ENCODE assay signal across 8 mouse cellular contexts in genomic region chr5:139818801-139819200, GRCm38 (mm10). TPM values are rescaled to one million over a fixed set of nuclear protein-coding genes. Genes with fewer than 3 reads are reported as not detected.
A peak's percentile ranks its signal among the peaks of the same experiment; 100 is the strongest.
DNase-seq lines count a peak whose midpoint lies in the region; TF ChIP-seq lines count a peak whose summit lies in the region.

No protein-coding gene starts in this region.

- DNase-seq in heart, adult 2 months: no peak
- DNase-seq in heart, adult 9 months (ENCODE audit: low spot score in 2 of 2): no peak
- peak; percentile 45 for DNase-seq in CD4-positive helper T cell, adult 2 months (ENCODE audit: low read depth, low spot score)
- DNase-seq in c-Kit-positive CD71-positive TER-119-negative erythroid progenitor cells, embryonic 14.5 days (ENCODE audit: low read depth): peak; percentile 79
- peak; percentile 49 for DNase-seq in kidney, postnatal 14 days
- DNase-seq in retina, embryonic 14.5 days (ENCODE audit: low spot score): peak; percentile 57
- DNase-seq in left cerebral cortex, postnatal 10 days (ENCODE audit: extremely low spot score in 1 of 2, low spot score in 2 of 2): no peak
- DNase-seq in frontal cortex, postnatal 14 days (ENCODE audit: low spot score in 2 of 2): no peak

- no peaks in the 10 kb centered on the region for H3K36me3 ChIP-seq in heart, adult 2 months (ENCODE audit: control insufficient read depth, insufficient read depth, low read length)

- H3K4me3 ChIP-seq in heart, adult 2 months: no peak overlapping the region

- no peak overlapping the region for H3K27ac ChIP-seq in heart, adult 2 months

- H3K9ac ChIP-seq in heart, adult 2 months (ENCODE audit: low read depth, low read length): no peak overlapping the region

- intact Hi-C loops in heart, adult 2 months (cut with DNase I): no loop called here
- intact Hi-C loops in left cerebral cortex, postnatal 10 days (cut with DNase I): no loop called here

- H3K79me2 ChIP-seq in heart, adult 2 months (replicated peaks; ENCODE audit: control insufficient read depth, insufficient read depth, low read length): no peaks in the 10 kb centered on the region

- 43% methylated on average over 4 of the region's 4 CpGs for WGBS in heart, adult 2 months

- TF ChIP-seq POLR2A in heart, adult 2 months (IDR thresholded peaks at IDR 0.05; ENCODE audit: insufficient read depth, low read depth, low read length): no peak

- peak; percentile 71 for TF ChIP-seq CTCF in heart, adult 2 months (IDR thresholded peaks at IDR 0.05)

- TF ChIP-seq EP300 in heart, adult 2 months (IDR thresholded peaks at IDR 0.05; ENCODE audit: insufficient read depth, low read depth, low read length): no peak

- no peaks in the 10 kb centered on the region for H3K4me1 ChIP-seq in heart, adult 2 months (ENCODE audit: control insufficient read depth, insufficient read depth, low read length)

- H3K27me3 ChIP-seq in heart, adult 2 months (ENCODE audit: control insufficient read depth, insufficient read depth, low read length): no peaks in the 10 kb centered on the region

RNA-seq across cellular contexts. Expression of gene Tmem184a, which starts 0.9 kb away (rescaled TPM):
- under 1 TPM in 1 of 2 experiments, not detected in 1; 0.05 TPM for total RNA-seq in heart, adult 2 months (2021)
- polyA plus RNA-seq in heart, adult 2 months (2012; rRNA removed): 0.29 and 1.5 TPM in 2 replicates
- under 1 TPM in 1 of 2 experiments, not detected in 1; 0.43 TPM for total RNA-seq in left cerebral cortex, postnatal 10 days (2021)

RNA-seq across cellular contexts. Expression of gene Gm26938, which starts 7.4 kb away (rescaled TPM):
- total RNA-seq in heart, adult 2 months (2021): not detected
- polyA plus RNA-seq in heart, adult 2 months (2012; rRNA removed): not detected in 2 replicates
- total RNA-seq in left cerebral cortex, postnatal 10 days (2021): not detected

RNA-seq across cellular contexts. Expression of gene Psmg3, which starts 7.9 kb away (rescaled TPM):
- 10 to 100 TPM in 1 of 2 experiments, 1 to 10 TPM in 1; 9.9 to 11.3 TPM for total RNA-seq in heart, adult 2 months (2021)
- 14.2 and 15.7 TPM in 2 replicates for polyA plus RNA-seq in heart, adult 2 months (2012; rRNA removed)
- 10 to 100 TPM; 18.3 to 18.4 TPM for total RNA-seq in left cerebral cortex, postnatal 10 days (2021)

RNA-seq across cellular contexts. Expression of gene Mafk, which starts 27.5 kb away (rescaled TPM):
- total RNA-seq in heart, adult 2 months (2021): 10 to 100 TPM; 33.2 to 34.1 TPM
- 22.8 and 23.6 TPM in 2 replicates for polyA plus RNA-seq in heart, adult 2 months (2012; rRNA removed)
- 1 to 10 TPM; 7.0 to 7.8 TPM for total RNA-seq in left cerebral cortex, postnatal 10 days (2021)

RNA-seq across cellular contexts. Expression of gene Ints1, which starts 43.3 kb away (rescaled TPM):
- 10 to 100 TPM; 40.2 to 40.9 TPM for total RNA-seq in heart, adult 2 months (2021)
- polyA plus RNA-seq in heart, adult 2 months (2012; rRNA removed): 35.1 and 40.3 TPM in 2 replicates
- 100 to 1,000 TPM in 1 of 2 experiments, 10 to 100 TPM in 1; 93.4 to 106 TPM for total RNA-seq in left cerebral cortex, postnatal 10 days (2021)

Comparison
In these comparisons a context has a peak if more than half of its experiments do, and no peak if none do; other contexts are left out.
1. DNase-seq: peak in CD4-positive helper T cell, adult 2 months (single experiment), c-Kit-positive CD71-positive TER-119-negative erythroid progenitor cells, embryonic 14.5 days (single experiment), kidney, postnatal 14 days (single experiment) and retina, embryonic 14.5 days (single experiment); none in heart, adult 2 months (0 of 2), heart, adult 9 months (0 of 2), left cerebral cortex, postnatal 10 days (0 of 2) and frontal cortex, postnatal 14 days (0 of 2).